Mouse (Mus musculus): ENCODE data around the gene Wbp1.

The Wbp1 gene

DNA sequence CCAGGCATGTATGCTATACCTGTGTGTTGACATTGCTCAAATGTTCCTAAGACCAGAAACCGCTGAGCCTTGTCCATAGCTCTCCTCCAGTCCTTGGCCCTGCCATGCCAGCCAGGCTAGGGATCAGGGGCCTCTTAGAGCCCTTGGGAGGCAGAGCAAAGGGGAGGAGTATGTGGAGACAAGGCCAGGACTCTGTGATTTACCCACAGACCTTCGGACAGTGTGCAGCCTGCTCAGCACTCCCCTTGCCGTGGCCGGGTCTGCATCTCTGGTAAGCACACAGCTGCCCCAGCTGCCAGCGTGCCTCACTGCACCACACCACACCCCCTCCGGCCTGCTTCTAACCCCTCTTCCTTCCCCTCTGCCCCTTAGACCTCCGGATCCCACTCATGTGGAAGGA lies 25.9 kb upstream of the Wbp1 start:
- no peak for TF ChIP-seq GATA4 (IDR thresholded peaks at IDR 0.05; ENCODE audit: insufficient replicate concordance, low read length)

DNA sequence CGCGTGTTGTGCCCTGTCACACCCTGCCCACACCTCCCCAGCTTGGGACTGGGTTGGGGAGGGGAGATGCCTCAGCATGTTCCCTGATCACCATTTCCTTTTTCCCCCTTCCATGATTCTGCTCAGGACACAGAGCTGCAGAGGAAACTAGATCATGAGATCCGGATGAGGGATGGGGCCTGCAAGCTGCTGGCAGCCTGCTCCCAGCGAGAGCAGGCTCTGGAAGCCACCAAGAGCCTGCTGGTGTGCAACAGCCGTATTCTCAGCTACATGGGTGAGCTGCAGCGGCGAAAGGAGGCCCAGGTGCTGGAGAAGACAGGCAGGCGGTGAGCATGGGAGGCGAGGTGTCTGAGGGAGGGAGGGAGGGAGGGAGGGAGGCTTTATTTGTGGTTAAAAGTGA lies 24.4 kb upstream of the Wbp1 start:
- TF ChIP-seq GATA4 (IDR thresholded peaks at IDR 0.05; ENCODE audit: insufficient replicate concordance, low read length) = peak; percentile 11; the same call in 1 of the 2 replicates

DNA sequence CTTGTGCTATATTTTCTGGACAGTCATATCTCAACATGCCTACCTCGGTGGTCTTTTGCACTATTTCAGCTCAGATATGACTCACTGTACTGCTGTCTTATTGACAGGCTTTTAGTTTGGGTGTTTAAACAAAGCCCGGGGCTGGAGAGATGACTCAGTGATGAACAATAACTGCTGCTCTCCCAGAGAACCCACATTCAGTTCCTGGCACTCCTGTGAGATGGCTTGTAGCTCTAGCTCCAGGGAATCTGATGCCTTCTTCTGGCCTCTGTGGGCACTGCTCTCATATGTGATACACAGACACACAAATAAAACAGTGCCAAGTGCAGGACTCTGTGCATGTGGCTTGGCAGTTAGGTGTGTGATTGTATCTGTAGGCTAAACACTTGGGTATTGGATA lies 23.9 kb upstream of the Wbp1 start:
- no peak for TF ChIP-seq GATA4 (IDR thresholded peaks at IDR 0.05; ENCODE audit: insufficient replicate concordance, low read length)

DNA sequence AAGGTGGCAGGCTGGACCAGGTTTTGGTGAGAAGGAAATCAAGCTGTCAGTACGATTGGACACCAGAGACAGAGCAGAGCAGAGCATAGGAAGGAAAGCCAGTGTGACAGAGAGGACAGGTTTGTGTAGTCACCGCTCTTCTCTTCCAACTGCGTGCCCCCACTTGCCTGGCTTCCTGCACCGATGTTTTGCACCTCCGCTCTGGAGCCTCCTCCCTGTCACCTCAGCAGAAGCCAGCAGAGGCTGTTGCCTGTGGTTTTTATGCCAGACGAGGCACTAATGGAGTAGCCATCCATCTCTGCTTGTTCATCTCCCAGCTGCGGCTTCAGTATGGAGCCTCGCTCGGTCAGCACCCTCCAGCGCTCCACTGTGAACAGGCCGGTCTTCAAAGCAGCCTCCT lies 21.5 kb upstream of the Wbp1 start:
- no peak for TF ChIP-seq GATA4 (IDR thresholded peaks at IDR 0.05; ENCODE audit: insufficient replicate concordance, low read length)

DNA sequence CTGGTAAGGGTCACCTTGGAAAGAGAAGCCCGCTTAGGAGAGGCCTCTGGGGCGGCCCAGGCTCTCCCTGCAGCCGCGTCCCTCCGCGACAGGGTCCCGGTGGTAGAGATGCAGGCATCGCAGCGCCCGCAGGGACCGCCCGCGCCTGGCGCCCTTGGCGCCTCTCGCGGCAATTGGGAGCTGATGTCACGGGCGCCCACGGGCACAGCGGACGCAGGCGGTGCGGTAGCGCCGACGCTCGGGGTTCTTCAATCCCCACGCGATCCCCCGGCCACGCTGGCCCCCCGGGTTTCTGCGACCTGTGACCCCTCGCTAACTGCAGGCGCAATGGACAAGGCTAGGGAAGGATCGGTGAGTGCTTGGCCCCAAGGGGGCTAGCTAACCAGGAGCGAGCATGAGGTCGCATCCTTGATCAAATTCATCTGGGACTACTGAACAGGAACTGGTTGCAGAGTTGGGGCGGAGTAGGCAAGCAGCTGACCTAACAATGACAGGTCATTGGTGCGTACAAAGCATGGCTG lies 20.9 kb upstream of the Wbp1 start:
- no peak for TF ChIP-seq GATA4 (IDR thresholded peaks at IDR 0.05; ENCODE audit: insufficient replicate concordance, low read length)

DNA sequence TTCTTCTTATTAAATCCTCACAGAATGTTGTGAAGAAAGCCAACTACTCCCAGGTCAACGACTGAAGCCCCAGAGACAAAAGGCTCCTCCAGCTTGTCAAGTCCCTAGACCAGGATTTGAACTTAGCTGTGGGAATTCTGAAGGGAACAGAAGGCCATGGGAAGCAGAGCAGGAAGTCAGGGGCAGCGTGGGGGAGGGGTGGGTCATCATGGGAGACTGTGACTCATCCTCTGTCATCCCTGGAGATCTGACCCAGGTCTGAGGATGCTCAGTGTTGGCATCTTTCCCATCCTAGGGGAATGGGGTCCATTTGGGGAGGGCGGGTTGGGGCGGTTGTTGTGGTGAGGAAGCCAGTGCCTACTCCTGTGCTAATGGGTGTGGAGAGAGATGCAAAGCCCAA lies 20.3 kb upstream of the Wbp1 start:
- no peak for TF ChIP-seq GATA4 (IDR thresholded peaks at IDR 0.05; ENCODE audit: insufficient replicate concordance, low read length)

DNA sequence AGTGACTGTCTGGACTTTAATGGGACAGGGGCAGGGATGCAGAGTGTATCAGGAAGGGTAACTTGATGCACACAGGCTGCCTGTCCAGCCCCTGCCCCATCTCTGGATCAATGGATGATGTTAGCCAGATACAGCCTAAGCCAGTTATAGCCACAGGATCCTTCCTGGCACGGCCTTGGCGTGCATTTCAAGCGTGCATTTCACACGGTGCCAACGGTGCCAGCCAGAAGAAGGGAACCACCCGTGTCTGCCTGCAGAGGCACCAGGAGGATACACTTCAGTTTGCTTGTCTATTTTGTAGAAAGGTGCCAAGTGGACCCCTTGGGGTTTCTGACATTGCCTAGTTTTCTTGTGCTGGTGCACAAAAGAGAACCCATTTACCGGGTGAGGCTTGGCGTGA lies 18.7 kb upstream of the Wbp1 start:
- no peak for TF ChIP-seq GATA4 (IDR thresholded peaks at IDR 0.05; ENCODE audit: insufficient replicate concordance, low read length)

DNA sequence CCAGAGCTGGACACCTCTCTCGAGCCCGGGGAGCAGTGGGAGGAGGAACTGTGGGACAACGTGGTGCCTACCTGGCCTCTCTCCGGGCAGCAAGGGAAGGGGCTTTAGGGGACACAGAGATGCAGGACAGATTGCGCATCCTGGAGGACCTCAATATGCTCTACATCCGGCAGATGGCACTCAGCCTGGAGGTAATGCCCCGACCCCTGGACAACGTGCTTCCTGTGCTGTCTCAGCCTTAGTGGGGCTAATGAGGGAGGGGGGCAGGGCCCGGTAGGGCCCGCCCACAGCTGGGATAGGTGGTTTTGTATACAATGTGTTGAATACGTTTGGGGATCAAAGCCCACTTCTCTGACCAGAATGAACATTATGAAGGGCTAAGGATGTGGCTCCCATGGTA lies 16.7 kb upstream of the Wbp1 start:
- TF ChIP-seq GATA4 (IDR thresholded peaks at IDR 0.05; ENCODE audit: insufficient replicate concordance, low read length) = no peak

DNA sequence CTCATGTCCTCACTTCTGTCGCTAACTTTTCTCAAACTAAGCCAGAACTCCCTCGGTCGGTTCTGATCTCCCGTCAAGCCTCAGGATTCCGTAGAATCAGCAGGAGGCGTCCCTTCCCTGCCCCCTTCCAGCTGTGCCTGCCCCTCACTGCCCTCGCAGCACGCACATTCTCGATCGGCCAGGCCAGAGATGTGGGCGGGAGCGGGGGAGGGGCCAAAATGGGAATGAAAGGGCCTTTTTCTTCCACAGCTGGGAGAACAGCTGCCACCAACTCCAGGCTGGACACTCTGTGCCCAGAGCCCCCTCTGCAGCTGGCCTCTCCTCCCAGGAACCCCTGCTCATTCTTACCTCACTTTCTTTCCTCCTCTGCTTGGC lies 16.2 kb upstream of the Wbp1 start:
- TF ChIP-seq GATA4 (IDR thresholded peaks at IDR 0.05; ENCODE audit: insufficient replicate concordance, low read length) = peak; percentile 36; the same call in 1 of the 2 replicates

DNA sequence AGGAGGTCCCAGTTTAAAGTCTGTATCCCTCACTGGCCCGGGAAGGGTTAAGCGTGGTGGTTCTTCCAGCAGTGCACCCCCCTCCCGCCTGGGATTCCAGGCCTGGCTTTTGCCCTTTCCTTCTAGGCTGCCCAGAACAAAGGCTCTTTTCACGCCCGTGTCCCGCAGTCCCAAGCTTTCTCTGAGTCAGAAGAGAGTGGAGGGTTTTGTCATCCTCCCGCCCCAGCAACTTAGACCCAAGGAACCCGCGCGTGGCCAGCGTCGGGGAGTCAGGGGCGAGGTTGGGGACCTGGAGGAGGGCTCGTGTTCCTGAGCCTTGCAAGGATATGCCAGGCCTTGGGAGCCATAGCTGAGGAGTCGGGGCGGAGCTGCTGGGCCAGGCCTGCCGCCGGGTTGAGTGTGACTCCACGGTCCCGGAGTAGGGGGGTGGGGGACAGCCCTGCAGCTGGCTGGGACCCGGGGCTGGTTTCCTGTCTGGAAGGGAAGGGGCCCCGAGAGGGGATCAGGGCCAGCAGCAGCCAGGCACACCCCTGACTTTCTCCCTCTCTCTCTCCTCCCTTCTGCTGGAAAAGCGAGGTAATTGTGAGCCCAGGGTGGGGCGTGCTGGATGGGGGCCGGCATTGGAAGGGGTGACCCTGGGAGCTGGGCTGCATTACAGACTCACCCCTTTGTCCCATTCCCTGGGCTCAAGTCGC lies 15.7 kb upstream of the Wbp1 start:
- no peak for TF ChIP-seq GATA4 (IDR thresholded peaks at IDR 0.05; ENCODE audit: insufficient replicate concordance, low read length)

DNA sequence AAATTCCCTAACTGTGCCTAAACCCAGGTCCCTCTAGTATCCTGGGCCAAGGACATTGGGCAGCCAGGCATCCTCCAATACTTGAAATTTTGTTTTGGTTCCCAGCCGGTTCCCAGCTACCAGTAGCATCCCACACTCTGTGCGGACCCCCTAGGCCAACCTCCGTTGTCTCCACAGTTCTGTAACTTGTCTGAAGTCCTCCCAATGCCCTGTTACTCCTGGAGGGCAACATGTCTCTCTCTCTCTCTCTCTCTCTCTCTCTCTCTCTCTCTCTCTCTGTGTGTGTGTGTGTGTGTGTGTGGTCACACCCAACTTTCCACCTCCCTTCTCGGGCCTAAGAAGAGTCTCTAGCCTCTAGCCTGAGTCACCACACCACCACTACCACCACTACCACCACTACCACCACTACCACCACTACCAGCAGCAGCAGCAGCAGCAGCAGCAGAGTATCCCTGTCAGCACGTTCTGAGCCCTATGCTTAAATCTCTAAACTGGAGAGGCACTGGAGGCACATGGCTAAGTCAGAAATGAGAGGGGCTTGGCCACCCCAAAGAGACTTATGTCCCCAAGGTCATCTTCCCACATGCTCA lies 15.0 kb upstream of the Wbp1 start:
- TF ChIP-seq GATA4 (IDR thresholded peaks at IDR 0.05; ENCODE audit: insufficient replicate concordance, low read length) = no peak

DNA sequence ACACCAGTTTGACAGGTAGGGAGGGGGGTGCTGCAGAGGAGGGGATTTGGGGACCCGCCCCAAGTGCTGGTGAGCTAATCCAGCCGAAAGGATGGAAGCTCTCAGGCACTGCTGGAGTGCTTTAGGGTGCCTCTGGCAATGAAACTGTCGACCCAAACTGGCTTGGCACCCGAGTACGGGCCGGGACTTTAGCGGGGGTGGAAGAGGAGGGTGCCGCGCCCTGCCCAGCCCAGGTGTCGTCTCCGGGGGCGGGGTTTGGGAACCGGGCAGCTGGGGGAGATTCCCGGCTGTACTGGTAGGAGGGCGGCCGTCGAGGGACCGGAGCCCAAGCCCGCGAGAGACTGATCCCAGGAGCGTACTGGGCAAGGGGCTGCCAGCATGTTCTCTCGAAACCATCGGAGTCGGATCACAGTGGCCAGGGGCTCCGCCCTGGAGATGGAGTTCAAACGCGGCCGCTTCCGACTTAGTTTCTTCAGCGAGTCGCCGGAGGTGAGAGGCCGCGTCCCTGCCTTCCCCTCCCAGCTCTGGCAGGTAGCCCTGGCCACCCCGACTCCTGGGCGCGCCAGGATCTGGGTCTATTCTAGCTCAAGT lies 14.3 kb upstream of the Wbp1 start:
- no peak for TF ChIP-seq GATA4 (IDR thresholded peaks at IDR 0.05; ENCODE audit: insufficient replicate concordance, low read length)

DNA sequence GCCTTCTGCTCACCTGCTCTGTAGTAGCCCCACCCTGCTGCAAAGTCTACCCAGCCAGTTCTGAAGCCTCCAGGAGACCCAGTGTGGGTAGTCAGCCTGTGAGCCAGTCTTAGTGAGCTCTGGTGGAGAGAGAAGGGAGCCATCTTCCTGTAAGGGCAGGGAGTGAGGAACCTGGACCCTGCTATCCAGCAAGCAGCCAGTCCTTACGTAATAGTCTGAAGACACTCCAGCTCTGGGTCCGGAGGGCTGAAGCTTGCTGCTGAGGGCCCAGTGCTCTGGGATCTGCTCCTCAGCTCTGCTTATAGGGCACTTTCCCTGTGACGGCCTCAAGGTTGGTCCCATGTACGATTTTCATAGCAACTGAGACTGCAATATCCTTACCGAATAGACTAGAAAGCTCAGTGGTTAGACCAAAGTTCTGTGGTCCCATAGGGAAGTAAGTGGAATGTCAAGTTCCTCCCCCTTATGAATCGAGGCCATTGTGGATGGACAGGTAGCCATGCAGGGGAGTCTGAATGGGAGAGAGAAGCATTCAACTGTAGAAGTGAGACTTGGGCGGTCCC lies 13.7 kb upstream of the Wbp1 start, which contains the start of gene Rtkn:
Gene Rtkn (plus strand): TSS at position 513 of the 563 bp plus-strand sequence.
- TF ChIP-seq GATA4 (IDR thresholded peaks at IDR 0.05; ENCODE audit: insufficient replicate concordance, low read length) = no peak

DNA sequence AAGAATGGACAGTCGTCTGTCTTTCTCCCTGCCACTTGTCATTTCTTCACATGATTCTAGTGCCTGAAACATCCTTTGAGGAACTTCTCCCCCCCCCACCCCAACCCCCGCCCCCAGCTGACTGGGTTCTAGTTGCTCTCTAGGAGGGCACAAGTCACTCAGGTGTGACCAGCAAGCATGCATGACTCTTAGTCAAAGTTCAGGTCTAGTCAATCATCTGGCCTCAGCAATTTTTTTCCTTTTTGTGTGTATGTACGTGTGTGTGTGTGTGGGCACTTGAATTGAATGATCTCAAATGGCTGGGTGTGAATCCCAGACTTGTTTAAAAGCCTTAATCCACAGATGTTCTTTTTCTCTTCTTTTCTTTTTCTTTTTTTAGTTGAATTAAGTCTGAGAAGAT lies 12.9 kb upstream of the Wbp1 start:
- TF ChIP-seq GATA4 (IDR thresholded peaks at IDR 0.05; ENCODE audit: insufficient replicate concordance, low read length) = no peak

DNA sequence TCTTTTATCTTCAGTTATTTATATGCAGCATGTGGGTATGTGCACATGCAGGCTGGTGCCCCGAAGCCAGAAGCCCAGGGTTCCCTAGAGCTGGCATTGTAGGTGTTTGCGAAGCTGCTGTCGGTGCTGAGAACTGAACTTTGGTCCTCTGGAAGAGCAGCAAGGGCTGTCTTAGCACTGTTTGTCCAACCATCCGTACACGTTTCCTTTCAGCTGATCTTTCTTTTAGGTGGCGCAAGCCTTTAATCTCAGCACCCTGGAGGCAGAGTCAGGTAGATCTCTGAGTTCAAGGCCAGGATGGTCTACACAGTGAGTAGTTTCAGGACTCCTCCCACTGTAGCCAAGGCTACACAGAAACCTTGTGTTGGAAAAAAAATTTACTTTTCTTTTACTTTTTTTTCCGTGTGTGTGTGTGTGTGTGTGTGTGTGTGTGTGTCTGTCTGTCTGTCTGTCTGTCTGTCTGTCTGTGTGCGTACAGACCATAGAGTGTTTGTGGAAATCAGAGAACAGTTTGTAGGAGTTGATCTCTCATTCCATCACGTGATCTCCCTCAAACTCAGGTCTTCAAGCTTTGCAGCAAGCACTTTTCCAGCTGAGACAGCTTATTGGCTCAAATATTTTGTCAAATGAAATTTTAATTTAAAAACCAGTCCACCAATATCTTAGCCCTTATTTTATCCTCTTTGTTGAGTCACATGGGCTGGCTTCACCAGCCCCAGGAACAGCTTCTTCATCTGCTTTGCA lies 11.0 kb upstream of the Wbp1 start:
- no peak for TF ChIP-seq GATA4 (IDR thresholded peaks at IDR 0.05; ENCODE audit: insufficient replicate concordance, low read length)

All from liver, adult (tissue).